Mouse (Mus musculus) intestine, postnatal 0 days (tissue): Measurements from ENCODE around the gene Wdr81. TPM values are rescaled to one million over a fixed set of nuclear protein-coding genes. Genes with fewer than 3 reads are reported as not detected.
A peak's percentile ranks its signal among the peaks of the same experiment; 100 is the strongest.

Source experiments
- ATAC-seq: fragments of 200-750 bp; cut with Nextera tagmentation; 2 replicates; pipeline ENCODE4 v1.8.0; 2017; ENCODE audit warnings: mild to moderate bottlenecking, moderate TSS enrichment, moderate library complexity
- H3K27ac ChIP-seq: fragments of 300-500 bp; sonication (generic); 2 replicates; pipeline ENCODE4 v1.5.1; 2014; ENCODE audit warnings: mild to moderate bottlenecking, low read depth, low read length, moderate library complexity
- H3K27me3 ChIP-seq: fragments of 300-500 bp; sonication (generic); replicated peaks from 2 replicates; pipeline ENCODE4 v1.6.1; 2014; ENCODE audit warnings: low read length, mixed read lengths; ENCODE audit not compliant: control insufficient read depth, insufficient read depth
- H3K36me3 ChIP-seq: fragments of 300-500 bp; sonication (generic); 2 replicates; pipeline ENCODE4 v1.6.1; 2014; ENCODE audit warnings: mild to moderate bottlenecking, moderate library complexity; ENCODE audit not compliant: control insufficient read depth, insufficient read depth
- H3K4me1 ChIP-seq: fragments of 300-500 bp; sonication (generic); replicated peaks from 2 replicates; pipeline ENCODE4 v1.6.1; 2014; ENCODE audit warnings: antibody characterized with exemption, low read length, mixed read lengths; ENCODE audit not compliant: control insufficient read depth, insufficient read depth
- H3K4me2 ChIP-seq: fragments of 300-500 bp; sonication (generic); replicated peaks from 2 replicates; pipeline ENCODE4 v1.6.1; 2014; ENCODE audit warnings: low read depth, mild to moderate bottlenecking, moderate library complexity
- H3K4me3 ChIP-seq: fragments of 300-500 bp; sonication (generic); 2 replicates; pipeline ENCODE4 v1.5.1; 2014; ENCODE audit warnings: low read depth, low read length
- H3K9ac ChIP-seq: fragments of 300-500 bp; sonication (generic); 2 replicates; pipeline ENCODE4 v1.6.1; 2014; ENCODE audit warnings: mild to moderate bottlenecking, low read depth, low read length
- H3K9me3 ChIP-seq: fragments of 300-500 bp; sonication (generic); 2 replicates; pipeline ENCODE4 v1.6.1; 2016; ENCODE audit warnings: mixed run types; ENCODE audit not compliant: control insufficient read depth
- CTCF ChIP-seq: sonication (generic); IDR thresholded peaks from 2 replicates; pipeline ENCODE4 v1.5.1; 2016; ENCODE audit warnings: low read depth, mild to moderate bottlenecking, control low read depth, antibody characterized with exemption, moderate library complexity
- WGBS: fragments of 180-500 bp; shearing (Covaris S2); extraction: QIAGEN DNeasy Blood & Tissue Kit; methylation state at CpG from one replicate; pipeline ENCODE4 v1.1.7; 2014; 5-methylcytosine and 5-hydroxymethylcytosine counted together
- polyA plus RNA-seq: library from polyadenylated mRNA; unstranded; fragments of >200 nt; fragmentation: Nextera tagmentation; extraction: Ambion mirVana; gene quantifications from 2 replicates; pipeline ENCODE4 v1.2.1, GENCODE M21; 2015

Wdr81 gene
- polyA plus RNA-seq, 1 experiment from 2014 or later = 8.8 TPM

- WGBS = 12% methylated on average over 19 of the region's 19 CpGs
- peaks cover 19% of the 10 kb centered on the region for H3K36me3 ChIP-seq
- H3K4me2 ChIP-seq = peak overlapping the region; percentile 82
- no peaks in the 10 kb centered on the region for H3K9me3 ChIP-seq
- H3K27ac ChIP-seq = no peak overlapping the region
- no peaks in the 10 kb centered on the region for H3K27me3 ChIP-seq
- TF ChIP-seq CTCF = peak; percentile 38
- H3K4me1 ChIP-seq = peaks cover 16% of the 10 kb centered on the region; the same call in 1 of the 2 replicates
- peak; percentile 44 for ATAC-seq
- H3K4me3 ChIP-seq = peak overlapping the region; percentile 43
- H3K9ac ChIP-seq = peak overlapping the region; percentile 50
Observed at GRCm38 (mm10) chr11:75467512-75468215, 13.1 kb upstream of the Wdr81 start.

GRCm38 (mm10) chr11:75466731-75467505 is 12.4 kb upstream of the Wdr81 start:
- WGBS = 100% methylated on average over 4 of the region's 4 CpGs
- Histone ChIP-seq H3K4me2 (no peak overlapping the region), H3K9me3 (no peaks in the 10 kb centered on the region), H3K36me3 (peaks cover 19% of the 10 kb centered on the region), H3K27ac (no peak overlapping the region), H3K27me3 (no peaks in the 10 kb centered on the region), H3K4me3 (no peak overlapping the region), H3K4me1 (peaks cover 19% of the 10 kb centered on the region; the same call in 1 of the 2 replicates), H3K9ac (no peak overlapping the region)
- no peak for ATAC-seq
- TF ChIP-seq CTCF = peak; percentile 44

DNA sequence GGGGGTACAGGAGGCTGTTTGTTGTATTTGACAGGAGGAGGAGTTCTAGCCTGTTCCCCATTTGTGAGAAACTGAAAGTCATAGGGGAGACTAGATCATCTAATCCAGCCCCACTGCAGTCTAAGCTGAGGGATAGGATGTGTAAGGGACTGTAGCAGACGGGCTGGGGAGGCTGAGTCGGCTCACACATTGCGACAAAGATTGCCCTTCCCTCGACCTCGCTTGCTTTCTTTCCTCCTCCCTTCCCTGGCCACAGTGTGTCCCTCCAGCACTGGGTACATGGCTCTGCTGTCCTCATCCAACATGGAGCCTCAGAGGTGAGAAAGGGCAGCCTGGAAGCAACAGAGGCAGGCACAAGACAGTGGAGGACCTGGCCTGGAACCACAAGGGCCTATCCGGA is 10.5 kb upstream of the Wdr81 start:
- H3K9ac ChIP-seq = no peak overlapping the region
- H3K4me2 ChIP-seq = no peak overlapping the region; the same call in 1 of the 2 replicates
- no peak for ATAC-seq
- H3K4me3 ChIP-seq = no peak overlapping the region
- WGBS = 79% methylated on average over 6 of the region's 6 CpGs
- peaks cover 19% of the 10 kb centered on the region; the same call in 1 of the 2 replicates for H3K4me1 ChIP-seq
- no peak for TF ChIP-seq CTCF
- no peaks in the 10 kb centered on the region for H3K9me3 ChIP-seq
- no peaks in the 10 kb centered on the region for H3K27me3 ChIP-seq
- H3K36me3 ChIP-seq = peaks cover 19% of the 10 kb centered on the region
- H3K27ac ChIP-seq = no peak overlapping the region

DNA sequence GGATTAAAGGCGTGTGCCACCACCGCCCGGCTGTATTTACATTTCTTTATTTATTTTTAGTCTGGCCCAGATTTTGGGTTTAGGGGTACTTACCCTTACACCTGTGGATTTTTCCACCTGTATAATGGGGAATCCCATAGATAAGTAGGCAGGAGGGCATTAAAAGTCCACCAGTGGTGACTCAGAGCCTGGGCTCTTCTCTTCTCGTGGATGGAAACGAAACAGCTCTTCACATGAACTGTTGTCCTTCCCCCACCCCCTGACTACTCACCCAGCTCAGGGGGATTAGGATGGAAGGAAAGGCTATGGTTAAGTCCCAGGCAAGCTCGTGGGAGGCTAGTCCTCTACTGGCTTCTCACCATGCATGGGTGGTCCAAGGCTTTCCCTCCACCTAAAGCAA is 9.9 kb upstream of the Wdr81 start:
- WGBS = 86% methylated on average over 6 of the region's 6 CpGs
- ATAC-seq = no peak
- H3K36me3 ChIP-seq = peaks cover 19% of the 10 kb centered on the region
- H3K9me3 ChIP-seq = no peaks in the 10 kb centered on the region
- H3K4me3 ChIP-seq = no peak overlapping the region
- no peak overlapping the region; the same call in 1 of the 2 replicates for H3K4me2 ChIP-seq
- no peaks in the 10 kb centered on the region for H3K27me3 ChIP-seq
- H3K27ac ChIP-seq = no peak overlapping the region
- no peak overlapping the region for H3K9ac ChIP-seq
- TF ChIP-seq CTCF = no peak
- peaks cover 19% of the 10 kb centered on the region; the same call in 1 of the 2 replicates for H3K4me1 ChIP-seq

- Histone ChIP-seq H3K4me3 (peak overlapping the region; percentile 87), H3K4me1 (peaks cover 19% of the 10 kb centered on the region; the same call in 1 of the 2 replicates), H3K4me2 (peak overlapping the region; percentile 91), H3K36me3 (peaks cover 19% of the 10 kb centered on the region), H3K9ac (no peak overlapping the region), H3K27me3 (no peaks in the 10 kb centered on the region), H3K27ac (0 out of 2 replicates have a peak overlapping the region, but pooled peaks have one; percentile 97), H3K9me3 (no peaks in the 10 kb centered on the region)
- TF ChIP-seq CTCF = no peak
- WGBS = 34% methylated on average over 4 of the region's 4 CpGs
- no peak for ATAC-seq
Observed at GRCm38 (mm10) chr11:75463624-75464023, 9.1 kb upstream of the Wdr81 start.

DNA sequence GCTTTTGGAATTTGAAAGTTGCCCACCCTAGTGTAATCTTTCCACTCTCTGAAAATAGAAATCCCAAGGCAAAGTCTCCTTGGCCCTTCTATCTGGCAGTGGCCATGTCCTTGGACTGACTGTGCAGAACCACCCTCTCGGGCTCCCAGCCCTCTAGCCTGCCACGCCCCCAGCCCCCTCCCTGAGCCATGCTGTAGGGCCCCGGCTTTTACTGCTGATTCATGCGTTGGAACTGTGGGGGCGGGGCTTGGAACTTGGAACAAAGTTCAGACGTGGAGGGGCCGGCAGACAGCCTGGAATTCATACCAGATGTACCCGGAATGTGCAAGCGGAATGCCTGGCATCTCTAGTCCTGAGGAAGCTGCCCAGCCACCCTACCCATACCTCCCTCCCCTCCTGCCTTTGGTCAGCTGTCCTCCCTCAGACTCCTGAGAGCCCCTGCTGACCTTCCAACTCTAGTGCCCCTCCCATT is 8.4 kb upstream of the Wdr81 start:
- Histone ChIP-seq H3K4me1 (0 out of 2 replicates have a peak, but pooled peaks cover 16% of the 10 kb centered on the region), H3K9ac (peak overlapping the region; percentile 92; the same call in 1 of the 2 replicates), H3K4me3 (peak overlapping the region; percentile 87), H3K27me3 (no peaks in the 10 kb centered on the region), H3K36me3 (peaks cover 19% of the 10 kb centered on the region), H3K27ac (peak overlapping the region; percentile 97), H3K9me3 (no peaks in the 10 kb centered on the region), H3K4me2 (peak overlapping the region; percentile 91)
- 2% methylated on average over 9 of the region's 9 CpGs for WGBS
- no peak for TF ChIP-seq CTCF
- ATAC-seq = peak; percentile 53
